Mouse (Mus musculus): ENCODE measurements around the gene Pink1. TPM values are rescaled to one million over a fixed set of nuclear protein-coding genes. Genes with fewer than 3 reads are reported as not detected.
A peak's percentile ranks its signal among the peaks of the same experiment; 100 is the strongest.

The Pink1 gene
- polyA plus RNA-seq, 1 experiment from 2014 or later, result 30.5 TPM

DNA sequence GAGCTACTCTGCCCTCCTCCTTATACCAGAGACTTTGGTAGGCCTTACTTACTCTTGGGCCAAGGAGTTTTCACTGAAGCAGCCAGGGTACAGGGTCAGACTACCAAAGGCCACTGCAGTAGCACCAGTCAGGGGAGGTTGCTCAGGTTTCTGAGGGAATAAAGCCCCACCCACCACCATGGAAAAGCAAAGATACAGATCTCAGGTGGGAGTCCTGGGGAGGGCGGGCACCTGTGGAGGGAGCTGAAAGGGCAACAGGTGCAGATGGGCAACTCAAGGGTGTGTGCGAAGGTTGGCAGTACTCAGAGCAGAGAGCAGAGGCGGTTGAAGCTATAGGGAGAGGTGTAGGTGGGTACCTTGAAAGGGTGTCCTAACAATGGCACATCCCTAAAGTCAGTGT lies 23.1 kb downstream of the Pink1 start:
- Histone ChIP-seq H3K36me3 (ENCODE audit: control insufficient read depth, insufficient read depth, low read length) (peaks cover 4% of the 10 kb centered on the region; the same call in 1 of the 2 replicates), H3K4me1 (ENCODE audit: control insufficient read depth, insufficient read depth, low read length) (peaks cover 8% of the 10 kb centered on the region), H3K9ac (ENCODE audit: low read depth, low read length) (0 out of 2 replicates have a peak overlapping the region, but pooled peaks have one; percentile 69), H3K27me3 (replicated peaks; ENCODE audit: control insufficient read depth, insufficient read depth, low read length) (no peaks in the 10 kb centered on the region), H3K27ac (replicated peaks; ENCODE audit: low read depth, low read length) (no peak overlapping the region), H3K4me2 (ENCODE audit: low read depth, low read length) (no peak overlapping the region), H3K9me3 (ENCODE audit: control insufficient read depth, low read length) (no peaks in the 10 kb centered on the region), H3K4me3 (ENCODE audit: low read depth, low read length) (no peak overlapping the region)
- ATAC-seq (ENCODE audit: low read depth) (no peak), DNase-seq (ENCODE audit: low spot score) (no peak)
- 96% methylated on average over 3 of the region's 3 CpGs for WGBS

DNA sequence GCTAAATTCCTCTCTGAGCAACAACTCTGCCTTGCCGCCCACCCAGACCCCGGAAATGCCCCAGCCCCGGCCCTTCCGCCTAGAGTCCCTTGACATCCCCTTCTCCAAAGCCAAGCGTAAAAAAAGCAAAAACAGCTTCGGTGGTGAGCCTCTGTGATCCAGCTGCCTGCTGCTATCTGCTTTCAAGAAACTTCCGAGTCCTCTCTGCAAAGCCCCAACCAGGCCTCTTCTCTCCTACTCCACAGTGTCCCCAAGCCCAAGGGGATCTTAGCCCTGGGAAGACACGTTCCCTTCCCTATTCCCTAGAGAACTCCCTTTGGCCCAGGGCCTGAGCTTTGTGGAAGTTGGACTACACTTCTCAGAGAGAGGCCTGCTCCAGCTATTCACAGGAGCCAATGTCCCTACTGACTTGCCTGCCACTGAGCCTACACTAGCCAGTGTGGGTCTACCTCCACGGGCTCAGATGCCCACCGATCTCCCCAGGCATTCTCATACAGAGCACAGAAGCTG lies 24.8 kb downstream of the Pink1 start:
- no peak for ATAC-seq (ENCODE audit: low read depth)
- WGBS, result 82% methylated on average over 10 of the region's 10 CpGs
- H3K4me3 ChIP-seq (ENCODE audit: low read depth, low read length), result no peak overlapping the region

DNA sequence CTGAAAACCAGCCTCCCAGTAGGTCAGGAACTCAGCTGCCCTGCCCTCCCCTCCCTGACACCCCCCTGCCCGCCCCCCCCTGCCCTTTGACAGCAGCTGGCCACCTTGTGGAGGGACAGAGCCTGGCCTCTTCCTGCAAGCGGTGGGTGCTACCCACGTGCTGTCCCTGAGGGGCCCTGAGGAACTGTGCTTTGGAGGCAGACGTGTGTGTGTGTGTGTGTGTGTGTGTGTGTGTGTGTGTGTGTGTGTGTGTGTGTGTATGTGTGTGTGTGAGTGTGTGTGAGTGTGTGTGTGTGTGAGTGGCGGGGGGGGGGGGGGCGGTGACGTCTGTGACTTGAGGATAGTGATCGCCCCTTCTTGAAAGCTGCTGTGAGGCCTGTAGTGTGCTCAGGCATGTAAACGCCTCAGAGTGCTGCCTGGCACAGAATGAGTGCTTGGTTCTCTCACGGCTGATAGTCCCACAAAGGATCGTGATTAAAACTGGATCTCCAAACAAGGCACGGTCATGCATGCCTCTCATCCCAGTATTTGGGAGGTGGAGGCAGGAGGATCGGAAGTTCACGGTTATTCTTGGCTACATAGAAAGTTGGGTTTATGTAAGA lies 32.1 kb downstream of the Pink1 start:
- H3K27me3 ChIP-seq (replicated peaks; ENCODE audit: control insufficient read depth, insufficient read depth, low read length), result no peaks in the 10 kb centered on the region
- WGBS, result 84% methylated on average over 7 of the region's 14 CpGs
- H3K9me3 ChIP-seq (ENCODE audit: control insufficient read depth, low read length), result no peaks in the 10 kb centered on the region
- no peak for DNase-seq (ENCODE audit: low spot score)
- no peaks in the 10 kb centered on the region for H3K36me3 ChIP-seq (ENCODE audit: control insufficient read depth, insufficient read depth, low read length)
- no peak overlapping the region for H3K4me3 ChIP-seq (ENCODE audit: low read depth, low read length)
- ATAC-seq (ENCODE audit: low read depth), result no peak
- no peak overlapping the region for H3K27ac ChIP-seq (replicated peaks; ENCODE audit: low read depth, low read length)
- no peaks in the 10 kb centered on the region for H3K4me1 ChIP-seq (ENCODE audit: control insufficient read depth, insufficient read depth, low read length)
- no peak overlapping the region for H3K9ac ChIP-seq (ENCODE audit: low read depth, low read length)
- no peak overlapping the region for H3K4me2 ChIP-seq (ENCODE audit: low read depth, low read length)

More for the DNA sequence above, 24.8 kb downstream of the Pink1 start:
- no peak for DNase-seq (ENCODE audit: low spot score)
- Histone ChIP-seq H3K9ac (ENCODE audit: low read depth, low read length) (no peak overlapping the region), H3K36me3 (ENCODE audit: control insufficient read depth, insufficient read depth, low read length) (no peaks in the 10 kb centered on the region), H3K4me2 (ENCODE audit: low read depth, low read length) (no peak overlapping the region), H3K27ac (replicated peaks; ENCODE audit: low read depth, low read length) (no peak overlapping the region), H3K9me3 (ENCODE audit: control insufficient read depth, low read length) (no peaks in the 10 kb centered on the region), H3K27me3 (replicated peaks; ENCODE audit: control insufficient read depth, insufficient read depth, low read length) (no peaks in the 10 kb centered on the region), H3K4me1 (ENCODE audit: control insufficient read depth, insufficient read depth, low read length) (peaks cover 8% of the 10 kb centered on the region)

DNA sequence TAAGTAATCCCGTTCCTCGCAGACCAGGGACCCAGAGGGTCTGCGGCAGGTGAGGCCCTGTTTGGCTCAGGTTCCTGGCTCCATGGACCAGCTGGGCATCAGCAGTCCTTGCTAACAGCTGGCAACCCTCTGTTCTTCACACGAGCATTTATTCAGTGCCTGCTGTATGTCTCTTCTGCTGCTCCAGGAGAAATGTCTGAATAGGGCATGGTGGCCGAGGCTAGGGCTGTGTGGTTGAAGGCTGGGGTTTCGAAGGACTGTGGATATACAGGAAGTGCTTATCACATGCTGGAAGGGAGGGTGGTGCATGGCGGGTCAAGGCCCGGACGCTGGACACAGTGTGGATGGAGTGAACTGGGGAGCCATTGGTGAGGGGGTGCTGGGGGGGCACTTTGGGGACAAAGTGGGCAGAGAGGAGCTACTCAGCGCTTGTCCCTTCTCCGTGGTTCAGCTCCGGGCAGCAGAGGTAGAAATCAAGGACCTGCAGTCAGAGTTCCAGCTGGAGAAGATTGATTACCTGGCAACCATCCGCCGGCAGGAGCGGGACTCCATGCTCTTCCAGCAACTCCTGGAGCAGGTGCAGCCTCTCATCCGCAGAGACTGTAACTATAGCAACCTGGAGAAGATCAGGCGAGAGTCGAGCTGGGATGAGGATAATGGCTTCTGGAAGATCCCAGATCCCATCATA lies 32.7 kb downstream of the Pink1 start:
- peak; percentile 20 for DNase-seq (ENCODE audit: low spot score)
- no peaks in the 10 kb centered on the region for H3K9me3 ChIP-seq (ENCODE audit: control insufficient read depth, low read length)

DNA sequence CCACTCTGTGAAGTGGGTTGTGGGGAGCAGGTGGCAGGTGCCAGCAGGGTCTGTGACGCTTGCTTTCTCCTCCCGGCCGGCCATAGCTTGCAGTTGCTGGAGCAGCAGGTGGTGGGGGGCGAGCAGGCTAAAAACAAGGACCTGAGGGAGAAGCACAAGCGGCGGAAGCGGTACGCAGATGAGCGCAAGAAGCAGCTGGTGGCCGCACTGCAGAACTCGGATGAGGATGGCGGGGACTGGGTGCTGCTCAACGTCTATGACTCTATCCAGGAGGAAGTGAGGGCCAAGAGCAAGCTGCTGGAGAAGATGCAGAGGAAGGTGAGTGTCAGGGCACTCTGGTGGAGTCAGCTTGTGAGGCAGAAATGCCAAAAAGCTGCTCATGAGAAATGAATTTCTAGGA lies 34.1 kb downstream of the Pink1 start:
- H3K9me3 ChIP-seq (ENCODE audit: control insufficient read depth, low read length), result no peaks in the 10 kb centered on the region
- no peak overlapping the region for H3K4me3 ChIP-seq (ENCODE audit: low read depth, low read length)
- no peak overlapping the region for H3K9ac ChIP-seq (ENCODE audit: low read depth, low read length)
- H3K27me3 ChIP-seq (replicated peaks; ENCODE audit: control insufficient read depth, insufficient read depth, low read length), result no peaks in the 10 kb centered on the region
- ATAC-seq (ENCODE audit: low read depth) (no peak), DNase-seq (ENCODE audit: low spot score) (no peak)
- no peaks in the 10 kb centered on the region for H3K36me3 ChIP-seq (ENCODE audit: control insufficient read depth, insufficient read depth, low read length)
- H3K4me2 ChIP-seq (ENCODE audit: low read depth, low read length), result no peak overlapping the region
- WGBS, result 89% methylated on average over 13 of the region's 13 CpGs
- H3K4me1 ChIP-seq (ENCODE audit: control insufficient read depth, insufficient read depth, low read length), result no peaks in the 10 kb centered on the region
- H3K27ac ChIP-seq (replicated peaks; ENCODE audit: low read depth, low read length), result no peak overlapping the region

More for the DNA sequence above, 32.7 kb downstream of the Pink1 start:
- Histone ChIP-seq H3K36me3 (ENCODE audit: control insufficient read depth, insufficient read depth, low read length) (no peaks in the 10 kb centered on the region), H3K4me3 (ENCODE audit: low read depth, low read length) (no peak overlapping the region), H3K4me2 (ENCODE audit: low read depth, low read length) (no peak overlapping the region), H3K27me3 (replicated peaks; ENCODE audit: control insufficient read depth, insufficient read depth, low read length) (no peaks in the 10 kb centered on the region), H3K4me1 (ENCODE audit: control insufficient read depth, insufficient read depth, low read length) (no peaks in the 10 kb centered on the region), H3K9ac (ENCODE audit: low read depth, low read length) (no peak overlapping the region), H3K27ac (replicated peaks; ENCODE audit: low read depth, low read length) (no peak overlapping the region)
- 76% methylated on average over 18 of the region's 18 CpGs for WGBS
- peak; percentile 82; the same call in 1 of the 2 replicates for ATAC-seq (ENCODE audit: low read depth)

DNA sequence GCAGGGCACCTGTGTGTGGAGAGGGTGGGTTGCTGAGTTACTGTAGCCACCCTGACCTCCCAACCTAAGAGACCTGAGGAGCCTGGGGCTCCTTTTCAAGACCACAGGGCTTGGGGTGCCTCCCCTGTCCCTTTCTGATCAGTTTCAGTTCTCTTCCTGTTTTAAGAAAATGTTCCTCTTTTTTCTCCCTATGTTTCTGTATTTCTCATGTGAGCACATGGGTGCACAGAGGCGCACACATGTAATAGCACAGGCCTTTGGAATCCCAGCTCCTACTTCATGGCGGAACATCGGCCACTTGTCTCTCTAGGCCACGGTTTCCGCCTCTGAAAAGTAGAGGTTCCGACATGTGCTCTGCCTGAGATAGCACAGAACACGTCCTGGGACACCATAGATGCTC lies 37.4 kb downstream of the Pink1 start:
- Histone ChIP-seq H3K4me2 (ENCODE audit: low read depth, low read length) (no peak overlapping the region), H3K4me3 (ENCODE audit: low read depth, low read length) (no peak overlapping the region), H3K9me3 (ENCODE audit: control insufficient read depth, low read length) (no peaks in the 10 kb centered on the region), H3K4me1 (ENCODE audit: control insufficient read depth, insufficient read depth, low read length) (no peaks in the 10 kb centered on the region), H3K36me3 (ENCODE audit: control insufficient read depth, insufficient read depth, low read length) (no peaks in the 10 kb centered on the region), H3K9ac (ENCODE audit: low read depth, low read length) (no peak overlapping the region), H3K27me3 (replicated peaks; ENCODE audit: control insufficient read depth, insufficient read depth, low read length) (no peaks in the 10 kb centered on the region), H3K27ac (replicated peaks; ENCODE audit: low read depth, low read length) (no peak overlapping the region)
- DNase-seq (ENCODE audit: low spot score) (no peak), ATAC-seq (ENCODE audit: low read depth) (no peak)
- 82% methylated on average over 7 of the region's 7 CpGs for WGBS

DNA sequence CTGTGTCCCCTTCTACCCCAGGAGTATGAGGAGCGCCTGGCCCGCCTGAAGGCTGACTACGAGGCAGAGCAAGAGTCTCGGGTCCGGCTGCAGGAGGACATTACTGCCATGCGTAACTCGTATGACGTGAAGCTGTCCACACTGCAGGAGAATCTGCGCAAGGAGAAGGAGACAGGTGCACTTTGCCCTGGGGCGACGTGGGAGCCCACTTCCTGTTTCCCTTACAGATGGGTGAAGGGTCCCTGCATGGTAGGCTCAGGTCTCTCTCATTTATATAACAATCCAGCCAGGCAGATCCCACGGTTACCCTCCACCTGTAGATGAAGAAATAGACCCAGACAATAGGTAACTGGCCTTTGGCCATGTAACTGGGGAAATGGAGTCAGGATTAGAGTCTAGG lies 39.7 kb downstream of the Pink1 start:
- ATAC-seq (ENCODE audit: low read depth), result no peak
- Histone ChIP-seq H3K36me3 (ENCODE audit: control insufficient read depth, insufficient read depth, low read length) (no peaks in the 10 kb centered on the region), H3K4me3 (ENCODE audit: low read depth, low read length) (no peak overlapping the region), H3K4me1 (ENCODE audit: control insufficient read depth, insufficient read depth, low read length) (no peaks in the 10 kb centered on the region), H3K27me3 (replicated peaks; ENCODE audit: control insufficient read depth, insufficient read depth, low read length) (no peaks in the 10 kb centered on the region), H3K9ac (ENCODE audit: low read depth, low read length) (no peak overlapping the region), H3K9me3 (ENCODE audit: control insufficient read depth, low read length) (no peaks in the 10 kb centered on the region), H3K27ac (replicated peaks; ENCODE audit: low read depth, low read length) (no peak overlapping the region), H3K4me2 (ENCODE audit: low read depth, low read length) (no peak overlapping the region)
- no peak for DNase-seq (ENCODE audit: low spot score)
- WGBS, result 86% methylated on average over 12 of the region's 12 CpGs

DNA sequence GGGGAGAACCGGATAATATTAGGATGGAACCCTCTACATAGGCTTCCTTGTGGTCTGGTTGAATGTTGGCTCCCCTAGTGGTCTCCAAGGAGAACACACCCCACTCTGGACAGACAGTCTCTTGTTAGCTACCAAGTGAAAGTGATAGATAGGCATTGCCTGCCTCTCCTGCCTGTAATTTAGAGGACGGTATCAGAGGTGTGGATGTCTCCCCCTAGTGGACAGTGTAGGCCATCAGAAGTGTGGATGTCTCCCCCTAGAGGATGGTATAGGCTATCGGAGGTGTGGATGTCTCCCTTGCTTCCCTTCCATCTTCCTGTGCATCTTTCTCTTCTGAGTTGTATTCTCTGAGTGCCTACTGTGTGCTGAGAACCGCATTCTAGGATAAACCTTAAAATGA lies 43.3 kb downstream of the Pink1 start:
- no peaks in the 10 kb centered on the region for H3K9me3 ChIP-seq (ENCODE audit: control insufficient read depth, low read length)
- H3K27ac ChIP-seq (replicated peaks; ENCODE audit: low read depth, low read length), result no peak overlapping the region
- DNase-seq (ENCODE audit: low spot score) (peak; percentile 83), ATAC-seq (ENCODE audit: low read depth) (peak; percentile 51)
- 32% methylated on average over 4 of the region's 4 CpGs for WGBS
- no peak overlapping the region for H3K4me3 ChIP-seq (ENCODE audit: low read depth, low read length)
- no peaks in the 10 kb centered on the region for H3K4me1 ChIP-seq (ENCODE audit: control insufficient read depth, insufficient read depth, low read length)
- no peak overlapping the region for H3K9ac ChIP-seq (ENCODE audit: low read depth, low read length)
- no peaks in the 10 kb centered on the region for H3K36me3 ChIP-seq (ENCODE audit: control insufficient read depth, insufficient read depth, low read length)
- no peaks in the 10 kb centered on the region for H3K27me3 ChIP-seq (replicated peaks; ENCODE audit: control insufficient read depth, insufficient read depth, low read length)
- no peak overlapping the region for H3K4me2 ChIP-seq (ENCODE audit: low read depth, low read length)

DNA sequence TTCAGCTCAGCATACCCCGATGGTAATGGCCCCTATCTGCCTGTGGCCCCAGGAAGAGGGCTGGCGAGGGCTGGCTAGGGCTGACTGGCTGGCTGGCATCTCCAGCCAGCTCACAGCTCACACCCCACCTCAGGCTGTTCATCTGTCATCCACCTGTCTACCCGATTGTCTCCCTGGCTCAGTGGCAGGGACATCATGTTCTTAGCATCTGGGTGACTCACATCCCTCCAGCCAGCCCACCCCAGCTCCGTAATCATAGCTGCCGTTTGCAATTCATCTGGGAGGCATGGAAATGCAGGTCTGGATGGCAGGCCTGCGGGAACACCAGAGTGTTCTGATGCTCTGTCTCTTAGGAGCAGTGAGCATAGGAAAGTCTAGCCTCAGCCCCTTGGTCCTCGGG lies 47.8 kb downstream of the Pink1 start:
- Histone ChIP-seq H3K36me3 (ENCODE audit: control insufficient read depth, insufficient read depth, low read length) (no peaks in the 10 kb centered on the region), H3K27me3 (replicated peaks; ENCODE audit: control insufficient read depth, insufficient read depth, low read length) (no peaks in the 10 kb centered on the region), H3K4me2 (ENCODE audit: low read depth, low read length) (no peak overlapping the region), H3K9me3 (ENCODE audit: control insufficient read depth, low read length) (no peaks in the 10 kb centered on the region), H3K9ac (ENCODE audit: low read depth, low read length) (no peak overlapping the region), H3K4me3 (ENCODE audit: low read depth, low read length) (no peak overlapping the region), H3K27ac (replicated peaks; ENCODE audit: low read depth, low read length) (no peak overlapping the region), H3K4me1 (ENCODE audit: control insufficient read depth, insufficient read depth, low read length) (no peaks in the 10 kb centered on the region)
- ATAC-seq (ENCODE audit: low read depth), result no peak
- no peak for DNase-seq (ENCODE audit: low spot score)
- WGBS, result 68% methylated on average over 6 of the region's 7 CpGs
